Mouse (Mus musculus): ENCODE results near the gene Sun1.

GRCm38 (mm10) chr5:139261403-139261802 lies 61.0 kb downstream of the Sun1 start:
- no peak for TF ChIP-seq CTCF (IDR thresholded peaks at IDR 0.05; ENCODE audit: borderline replicate concordance, insufficient read depth, low read depth, low read length)
- TF ChIP-seq POLR2A (IDR thresholded peaks at IDR 0.05; ENCODE audit: borderline replicate concordance, insufficient read depth, low read length), result no peak

Data from cerebellum, adult 2 months (tissue).